Mouse (Mus musculus) heart, embryonic 14.5 days (tissue): ENCODE results near the gene Os9. TPM values are rescaled to one million over a fixed set of nuclear protein-coding genes. Genes with fewer than 3 reads are reported as not detected.

Experiments used
- ATAC-seq: fragments of 200-750 bp; cut with Nextera tagmentation; 2 replicates; pipeline ENCODE4 v1.8.0; 2017; ENCODE audit warnings: low read depth, moderate TSS enrichment; ENCODE audit not compliant: insufficient number of reproducible peaks, insufficient read depth, low FRiP score
- H3K27ac ChIP-seq, 2 experiments: fragments of 200-500 bp in 1 of 2; fragments of 300-500 bp in 1 of 2; sonication (generic) in 1 of 2; replicated peaks in 1 of 2; 2 replicates each; pipeline ENCODE4 v1.5.1; 2012 to 2014; ENCODE audit warnings: low read depth in 2 of 2, low read length in 2 of 2, control low read depth in 1 of 2, mild to moderate bottlenecking in 1 of 2, mixed read lengths in 1 of 2; ENCODE audit not compliant: control insufficient read depth in 1 of 2, insufficient read depth in 1 of 2
- H3K27me3 ChIP-seq: fragments of 300-500 bp; sonication (generic); 2 replicates; pipeline ENCODE4 v1.6.1; 2014; ENCODE audit warnings: mild to moderate bottlenecking, low read length, control low read depth; ENCODE audit not compliant: control insufficient read depth, insufficient read depth
- H3K36me3 ChIP-seq: fragments of 300-500 bp; sonication (generic); 2 replicates; pipeline ENCODE4 v1.6.1; 2014; ENCODE audit warnings: mild to moderate bottlenecking, control low read depth, low read length, mixed read lengths; ENCODE audit not compliant: control insufficient read depth, insufficient read depth
- H3K4me1 ChIP-seq, 2 experiments: fragments of 200-500 bp in 1 of 2; fragments of 300-500 bp in 1 of 2; sonication (generic) in 1 of 2; 2 replicates each; pipeline ENCODE4 v1.6.1; 2012 to 2014; ENCODE audit warnings: low read length in 2 of 2, control low read depth in 1 of 2, mixed read lengths in 1 of 2; ENCODE audit not compliant: control insufficient read depth in 2 of 2, insufficient read depth in 2 of 2
- H3K4me2 ChIP-seq: fragments of 300-500 bp; sonication (generic); 2 replicates; pipeline ENCODE4 v1.6.1; 2014; ENCODE audit warnings: mild to moderate bottlenecking, low read length
- H3K4me3 ChIP-seq, 2 experiments: fragments of 200-500 bp in 1 of 2; fragments of 300-500 bp in 1 of 2; sonication (generic) in 1 of 2; 2 replicates each; pipeline ENCODE4 v1.5.1; 2012 to 2014; ENCODE audit warnings: low read length in 2 of 2, mild to moderate bottlenecking in 2 of 2, control low read depth in 1 of 2, low read depth in 1 of 2, moderate library complexity in 1 of 2; ENCODE audit not compliant: control insufficient read depth in 1 of 2, insufficient read depth in 1 of 2
- H3K9ac ChIP-seq: fragments of 300-500 bp; sonication (generic); 2 replicates; pipeline ENCODE4 v1.6.1; 2014; ENCODE audit warnings: mild to moderate bottlenecking, low read length
- H3K9me3 ChIP-seq: fragments of 300-500 bp; sonication (generic); 2 replicates; pipeline ENCODE4 v1.6.1; 2016; ENCODE audit warnings: low read length, control low read depth; ENCODE audit not compliant: control insufficient read depth
- WGBS: fragments of 180-500 bp; shearing (Covaris S2); extraction: QIAGEN DNeasy Blood & Tissue Kit; methylation state at CpG from one replicate; pipeline ENCODE4 v1.1.7; 2014; 5-methylcytosine and 5-hydroxymethylcytosine counted together
- polyA plus RNA-seq: library from polyadenylated mRNA; unstranded; fragments of >200 nt; fragmentation: Nextera tagmentation; extraction: Ambion mirVana; gene quantifications from 2 replicates; pipeline ENCODE4 v1.2.1, GENCODE M21; 2014

The Os9 gene
- 27.7 and 28.3 TPM in 2 replicates for polyA plus RNA-seq

DNA sequence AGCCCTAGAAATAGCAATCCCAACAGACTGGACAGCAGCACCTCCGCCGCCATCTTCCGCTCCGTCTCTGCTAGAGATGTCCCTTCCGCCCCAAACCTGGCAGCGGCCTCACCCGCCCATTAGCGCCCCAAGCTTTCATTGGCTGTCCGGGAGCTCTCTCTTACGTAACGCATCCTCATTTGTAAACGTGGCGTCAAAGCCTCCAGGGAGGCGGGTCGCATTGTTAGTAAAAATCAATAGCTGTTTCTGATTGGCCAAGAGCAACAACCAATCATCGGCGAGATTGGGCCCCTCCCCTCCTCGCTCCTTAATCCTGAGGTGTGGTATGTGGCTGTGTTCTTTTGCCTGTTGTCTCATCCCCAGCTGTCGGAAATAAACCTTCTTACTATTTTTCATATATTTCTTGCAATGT lies at the start of gene Os9:
Gene Os9 (minus strand): TSS at position 66 of the 412 bp plus-strand sequence.
- Histone ChIP-seq H3K4me1 (peaks cover 2 to 14% of the 10 kb centered on the region in 2 experiments; a peak in 3 of 4 replicates), H3K36me3 (peaks cover 27% of the 10 kb centered on the region), H3K9me3 (no peaks in the 10 kb centered on the region), H3K4me2 (peak within 1 kb of the TSS; percentile 94), H3K27ac (no peak within 1 kb of the TSS), H3K9ac (peak within 1 kb of the TSS; percentile 82), H3K4me3 (peak within 1 kb of the TSS; percentile 63 to 89), H3K27me3 (no peaks in the 10 kb centered on the region)
- peak; percentile 97 for ATAC-seq
- WGBS: 1% methylated on average over 19 of the region's 19 CpGs

DNA sequence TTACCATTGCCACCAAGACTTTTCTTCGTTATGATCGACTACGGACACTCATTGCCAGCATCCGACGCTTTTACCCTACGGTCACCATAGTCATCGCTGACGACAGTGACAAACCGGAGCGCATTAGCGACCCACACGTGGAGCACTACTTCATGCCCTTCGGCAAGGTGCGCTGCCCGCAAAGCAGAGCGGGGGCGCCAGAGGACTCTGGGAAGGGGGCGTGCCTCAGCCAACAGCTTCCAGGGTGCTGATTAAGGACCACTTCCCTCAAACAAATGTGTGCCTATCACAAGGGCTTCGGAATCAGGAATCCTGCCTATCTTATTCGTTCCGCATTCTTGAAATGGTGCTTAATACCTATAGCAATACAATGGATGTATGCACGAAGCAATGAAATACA lies 49.1 kb upstream of the Os9 start:
- Histone ChIP-seq H3K9ac (no peak overlapping the region), H3K4me1 (peaks cover 15 to 34% of the 10 kb centered on the region in 2 experiments), H3K4me2 (peak overlapping the region; percentile 68), H3K36me3 (no peaks in the 10 kb centered on the region), H3K27ac (no peak overlapping the region), H3K4me3 (peak overlapping the region in 1 of 2 experiments; percentile 38; a peak in 2 of 4 replicates), H3K9me3 (no peaks in the 10 kb centered on the region), H3K27me3 (peaks cover 79% of the 10 kb centered on the region)
- no peak for ATAC-seq
- WGBS: 1% methylated on average over 22 of the region's 22 CpGs

DNA sequence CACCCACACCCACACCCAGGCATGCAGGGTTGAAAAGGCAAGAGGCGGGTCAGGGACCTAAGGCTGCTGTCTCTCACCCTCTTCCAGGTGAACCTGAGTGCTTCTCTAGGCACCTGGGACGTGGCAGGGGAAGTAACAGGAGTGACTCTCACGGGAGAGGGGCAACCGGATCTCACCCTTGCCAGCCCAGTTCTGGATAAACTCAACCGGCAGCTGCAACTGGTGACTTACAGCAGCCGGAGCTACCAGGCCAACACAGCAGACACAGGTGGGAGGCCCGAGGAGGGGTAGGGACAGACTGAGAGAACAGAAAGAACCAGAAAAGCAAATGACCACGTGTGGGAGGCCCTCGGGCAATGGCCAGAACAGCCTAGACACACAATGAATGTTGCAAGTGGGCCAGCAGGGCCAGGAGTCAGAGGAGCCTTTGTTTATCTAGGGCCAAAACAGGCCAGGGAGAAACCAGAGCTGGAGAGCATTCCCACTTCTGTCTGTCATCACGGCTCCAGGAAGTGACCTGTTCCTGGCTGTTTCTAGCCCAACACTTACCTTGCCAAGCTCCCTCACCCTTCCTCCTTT lies 46.8 kb upstream of the Os9 start:
- Histone ChIP-seq H3K9ac (no peak overlapping the region), H3K27me3 (peaks cover 90% of the 10 kb centered on the region), H3K9me3 (no peaks in the 10 kb centered on the region), H3K4me3 (no peak overlapping the region), H3K4me2 (no peak overlapping the region), H3K27ac (no peak overlapping the region), H3K4me1 (peaks cover 18 to 39% of the 10 kb centered on the region in 2 experiments), H3K36me3 (no peaks in the 10 kb centered on the region)
- WGBS: 17% methylated on average over 10 of the region's 10 CpGs
- ATAC-seq: no peak

DNA sequence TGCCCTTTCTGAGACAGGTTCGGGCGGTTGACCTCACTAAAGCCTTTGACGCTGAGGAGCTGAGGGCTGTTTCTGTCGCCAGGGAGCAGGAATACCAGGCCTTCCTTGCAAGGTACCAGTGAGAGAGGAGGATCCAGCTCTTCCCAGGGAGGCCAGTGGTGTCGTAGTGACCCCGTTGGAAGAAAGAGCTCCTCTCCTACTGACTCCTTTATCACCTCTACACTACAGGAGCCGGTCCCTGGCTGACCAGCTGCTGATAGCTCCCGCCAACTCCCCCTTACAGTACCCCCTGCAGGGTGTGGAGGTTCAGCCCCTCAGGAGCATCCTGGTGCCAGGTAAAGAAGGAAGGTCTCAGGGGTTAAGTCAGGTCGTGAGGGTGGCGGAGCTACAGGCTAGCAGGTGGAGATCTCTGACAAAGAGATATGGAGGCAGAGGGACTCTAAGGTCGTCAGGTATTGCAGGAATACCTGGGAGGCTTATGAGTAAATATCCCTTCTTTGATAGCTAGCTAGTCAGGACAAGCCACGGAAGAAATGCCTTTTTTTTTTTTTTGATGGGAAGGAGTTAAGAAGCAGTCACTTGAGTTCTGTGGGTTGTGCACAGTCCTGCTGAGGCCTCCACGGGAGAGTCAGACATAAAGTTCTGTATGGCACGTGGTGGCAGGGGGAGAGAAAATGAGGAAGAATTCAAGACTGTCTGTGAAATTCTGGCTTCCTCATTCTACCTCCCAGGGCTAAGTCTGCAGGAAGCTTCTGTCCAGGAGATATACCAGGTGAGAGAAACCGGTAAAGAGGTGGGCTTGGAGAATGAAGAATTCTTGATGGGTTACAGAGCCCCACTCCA lies 46.1 kb upstream of the Os9 start:
- Histone ChIP-seq H3K4me1 (peaks cover 18 to 39% of the 10 kb centered on the region in 2 experiments), H3K36me3 (no peaks in the 10 kb centered on the region), H3K9me3 (no peaks in the 10 kb centered on the region), H3K4me2 (peak overlapping the region; percentile 1; the same call in 1 of the 2 replicates), H3K4me3 (peak overlapping the region in 1 of 2 experiments; percentile 57; a peak in 1 of 4 replicates), H3K27ac (no peak overlapping the region), H3K27me3 (peaks cover 88% of the 10 kb centered on the region), H3K9ac (no peak overlapping the region)
- ATAC-seq: no peak
- 19% methylated on average over 15 of the region's 15 CpGs for WGBS

DNA sequence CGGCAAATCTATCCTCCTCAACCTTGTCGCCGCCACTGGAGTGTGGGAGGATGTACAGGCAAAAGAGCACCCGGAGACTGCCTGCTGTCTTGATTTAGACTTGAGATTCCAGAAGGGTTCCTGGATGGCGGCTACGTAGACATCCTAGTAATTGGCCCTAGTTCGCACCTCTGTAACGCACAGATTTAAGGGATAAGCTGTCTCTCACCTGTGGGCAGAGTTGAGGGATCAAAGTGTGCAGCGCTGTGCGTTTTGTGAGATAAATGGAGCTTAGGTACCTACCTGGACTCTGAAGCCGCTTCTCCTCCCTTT lies 45.4 kb upstream of the Os9 start:
- H3K27me3 ChIP-seq: peaks cover 81% of the 10 kb centered on the region
- H3K4me3 ChIP-seq: peak overlapping the region; percentile 57
- no peak overlapping the region for H3K9ac ChIP-seq
- ATAC-seq: no peak
- no peaks in the 10 kb centered on the region for H3K36me3 ChIP-seq
- H3K4me2 ChIP-seq: peak overlapping the region; percentile 99
- 2% methylated on average over 11 of the region's 11 CpGs for WGBS
- H3K9me3 ChIP-seq: no peaks in the 10 kb centered on the region
- no peak overlapping the region for H3K27ac ChIP-seq
- H3K4me1 ChIP-seq: peaks cover 18 to 39% of the 10 kb centered on the region in 2 experiments

DNA sequence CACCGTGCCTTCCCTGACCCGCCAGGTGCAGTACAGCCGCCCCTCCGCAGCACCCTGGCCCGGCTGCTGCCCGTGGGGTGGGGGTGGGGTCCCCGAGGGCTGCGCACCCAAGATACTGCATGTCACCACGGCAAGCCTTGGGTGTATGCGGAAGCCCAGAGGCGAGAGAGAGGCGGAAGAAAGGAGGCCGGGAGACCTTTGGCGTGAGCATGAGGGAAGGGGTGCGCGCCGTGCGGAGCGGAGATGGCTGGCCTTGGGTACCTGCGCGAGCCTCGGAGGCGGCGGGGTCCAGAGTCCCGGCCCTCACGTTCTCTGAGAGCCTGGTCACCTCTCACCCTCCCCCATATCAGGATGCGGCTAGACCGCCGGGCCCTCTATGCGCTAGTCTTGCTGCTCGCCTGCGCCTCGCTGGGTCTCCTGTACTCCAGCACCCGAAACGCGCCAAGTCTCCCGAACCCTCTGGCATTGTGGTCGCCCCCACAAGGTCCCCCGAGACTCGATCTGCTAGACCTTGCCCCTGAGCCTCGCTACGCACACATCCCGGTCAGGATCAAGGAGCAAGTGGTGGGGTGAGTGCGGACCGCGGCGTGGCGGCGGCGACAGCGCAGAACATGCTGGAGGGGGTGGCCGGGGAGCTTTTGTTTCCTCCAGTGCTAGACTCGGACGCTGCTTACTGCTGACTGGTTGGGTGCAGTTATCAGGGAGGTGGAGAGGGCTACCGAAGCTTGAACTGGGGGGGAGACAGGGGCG lies 44.9 kb upstream of the Os9 start:
- peak overlapping the region; percentile 72 for H3K9ac ChIP-seq
- no peaks in the 10 kb centered on the region for H3K9me3 ChIP-seq
- peaks cover 77% of the 10 kb centered on the region for H3K27me3 ChIP-seq
- H3K36me3 ChIP-seq: no peaks in the 10 kb centered on the region
- WGBS: under 1% methylated on average over 53 of the region's 56 CpGs
- peaks cover 18 to 34% of the 10 kb centered on the region in 2 experiments for H3K4me1 ChIP-seq
- H3K4me2 ChIP-seq: peak overlapping the region; percentile 99
- ATAC-seq: peak; percentile 8; the same call in 1 of the 2 replicates
- no peak overlapping the region for H3K27ac ChIP-seq
- peak overlapping the region; percentile 57 for H3K4me3 ChIP-seq

DNA sequence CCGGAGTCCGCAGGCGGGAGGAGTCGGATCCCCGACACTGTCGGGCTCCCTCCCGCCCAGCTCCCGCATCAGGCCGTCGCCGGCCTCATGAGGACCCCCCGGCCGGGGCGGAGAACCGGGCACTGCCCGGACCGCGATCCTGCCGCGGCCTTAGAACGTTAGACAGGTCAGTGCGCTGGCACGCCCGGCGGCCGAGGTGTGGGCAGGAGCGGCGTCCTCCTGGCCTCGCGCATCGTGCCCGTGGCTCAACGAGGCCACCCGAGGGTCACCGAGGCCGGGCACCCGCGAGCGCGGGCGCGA lies 44.4 kb upstream of the Os9 start:
- Histone ChIP-seq H3K4me3 (peak overlapping the region; percentile 57), H3K9ac (peak overlapping the region; percentile 72), H3K36me3 (no peaks in the 10 kb centered on the region), H3K4me2 (peak overlapping the region; percentile 99), H3K27me3 (peaks cover 71% of the 10 kb centered on the region), H3K4me1 (peaks cover 18 to 29% of the 10 kb centered on the region in 2 experiments), H3K27ac (no peak overlapping the region), H3K9me3 (no peaks in the 10 kb centered on the region)
- ATAC-seq: peak; percentile 48
- 0% methylated on average over 42 of the region's 42 CpGs for WGBS
